Mouse (Mus musculus) retina, postnatal 7 days (tissue): ENCODE measurements at regions not wholly inside any gene's neighbourhood (a gene's known extent, or its start where the extent isn't known, plus 50 kb on each side); places are given as distances from the start of the nearest gene placed in this dataset.
"Not testable (repeated sequence)": the region's sequence is repeated elsewhere in the genome, so short reads cannot be mapped to it uniquely, and the experiment has no call there.

Source experiments
- DNase-seq: peaks from one replicate; pipeline ENCODE4 v3.0.0-alpha.2; 2012; ENCODE audit warnings: low read depth, low spot score

DNA sequence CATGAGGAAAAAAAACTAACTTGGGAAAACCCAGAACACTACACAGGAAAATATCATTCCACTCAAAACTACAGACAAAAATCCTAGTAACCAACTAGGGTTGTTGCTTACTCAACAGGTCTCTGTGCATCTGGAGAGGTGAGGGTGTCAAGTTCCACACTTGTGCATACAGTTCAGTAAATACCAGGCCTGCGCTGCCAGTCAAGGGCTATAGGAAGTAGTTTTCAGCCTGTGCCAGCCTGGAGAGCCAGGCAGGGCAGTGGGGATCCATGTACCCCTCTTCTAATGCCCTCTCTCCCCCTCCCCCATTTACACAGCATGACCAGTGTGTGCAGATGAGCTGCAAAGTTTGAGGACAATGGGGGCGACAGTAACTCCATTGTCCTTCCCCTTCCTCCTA is 302.8 kb upstream of the Cdh5 start:
- not testable (repeated sequence) for DNase-seq

- no peak for DNase-seq
Observed at GRCm38 (mm10) chr8:103808171-103808570, 293.3 kb upstream of the Cdh5 start.

GRCm38 (mm10) chr8:103808580-103808979 is 292.8 kb upstream of the Cdh5 start:
- no peak for DNase-seq

DNA sequence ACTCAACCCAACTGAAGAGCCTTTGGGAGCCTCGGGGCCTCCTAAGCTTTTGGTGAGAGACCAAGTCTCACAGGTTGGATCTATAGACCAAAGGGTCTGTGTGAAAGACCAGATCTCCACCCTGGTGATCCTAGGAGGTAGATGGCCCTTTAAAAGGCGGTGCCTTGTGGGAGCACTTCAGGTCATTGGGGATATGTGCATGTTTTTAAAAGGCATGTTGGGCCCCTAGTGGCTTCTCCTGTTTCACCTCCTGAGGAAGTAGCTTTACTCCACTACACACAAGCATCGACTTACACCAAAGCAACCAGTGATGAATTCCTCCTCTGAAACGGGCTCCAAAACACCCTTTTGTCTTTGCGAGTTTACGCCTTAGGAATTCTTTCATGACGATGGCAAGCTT is 292.3 kb upstream of the Cdh5 start:
- DNase-seq, result no peak

DNA sequence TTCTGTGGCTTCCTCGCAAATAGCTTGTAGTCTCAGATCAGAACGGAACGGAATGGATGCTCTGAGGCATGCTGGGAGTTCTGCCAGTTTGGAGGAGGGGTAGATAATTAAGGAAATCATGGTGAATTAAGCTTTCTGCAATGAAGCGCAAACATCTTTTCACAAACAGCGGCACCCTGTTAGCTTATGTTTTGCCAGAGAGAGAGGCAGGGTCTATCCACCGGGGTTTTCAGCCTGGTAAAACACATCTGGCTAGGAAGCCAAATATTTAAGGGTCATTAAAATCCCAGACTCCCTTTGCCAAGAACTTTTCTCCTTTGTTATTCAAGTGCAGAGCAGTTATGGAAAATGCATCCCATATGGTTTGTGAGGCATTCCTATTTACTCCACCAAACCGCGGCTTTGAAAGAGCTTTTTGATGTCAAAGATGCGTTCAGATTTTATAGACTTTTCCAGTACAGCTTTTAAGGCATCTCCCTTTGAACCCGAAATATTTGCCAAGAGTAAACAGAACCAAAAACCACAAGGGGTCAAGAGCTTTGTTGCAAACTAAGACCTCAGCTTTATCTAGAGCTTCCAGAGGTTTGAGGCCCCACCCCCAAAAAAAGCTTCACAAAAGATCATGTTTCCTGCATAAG is 287.4 kb upstream of the Cdh5 start:
- no peak for DNase-seq

DNA sequence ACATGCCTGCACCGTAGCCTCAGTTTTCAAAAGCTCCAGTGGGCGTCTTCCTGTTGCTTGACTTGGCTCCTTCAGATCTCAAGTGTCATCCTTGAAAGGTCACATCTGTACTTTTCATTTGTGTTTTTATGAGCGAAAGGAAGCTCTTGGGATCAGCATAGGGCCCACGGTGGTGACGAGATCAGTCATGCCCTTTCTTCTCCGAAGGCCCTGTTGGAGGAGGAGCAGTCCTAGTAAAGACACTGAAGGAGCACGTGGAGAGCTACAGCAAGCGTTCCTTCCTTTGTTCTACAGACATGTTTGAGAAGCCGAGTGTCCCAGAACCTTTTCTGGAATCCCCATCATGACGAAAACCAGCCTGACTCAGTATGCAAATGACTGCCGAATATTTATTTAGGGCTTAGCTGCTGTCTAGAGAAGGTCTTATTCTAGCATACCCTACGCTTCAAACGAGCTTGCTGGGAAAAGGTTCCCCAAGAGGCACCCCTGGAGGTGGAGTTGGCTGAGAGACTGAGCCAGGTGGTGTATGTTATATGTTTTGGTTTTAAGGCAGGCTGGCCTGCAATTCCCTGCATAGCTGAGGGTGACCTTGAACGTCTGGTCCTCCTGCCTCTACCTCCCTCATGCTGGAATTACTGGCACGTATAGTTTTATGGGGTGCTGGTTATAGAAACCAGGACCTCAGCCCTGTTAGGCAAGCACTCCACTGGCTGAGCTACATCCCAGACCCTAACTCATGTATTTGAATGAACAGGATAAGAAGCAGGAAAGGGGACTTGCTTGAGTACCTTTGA is 285.1 kb upstream of the Cdh5 start:
- DNase-seq, result no peak

DNA sequence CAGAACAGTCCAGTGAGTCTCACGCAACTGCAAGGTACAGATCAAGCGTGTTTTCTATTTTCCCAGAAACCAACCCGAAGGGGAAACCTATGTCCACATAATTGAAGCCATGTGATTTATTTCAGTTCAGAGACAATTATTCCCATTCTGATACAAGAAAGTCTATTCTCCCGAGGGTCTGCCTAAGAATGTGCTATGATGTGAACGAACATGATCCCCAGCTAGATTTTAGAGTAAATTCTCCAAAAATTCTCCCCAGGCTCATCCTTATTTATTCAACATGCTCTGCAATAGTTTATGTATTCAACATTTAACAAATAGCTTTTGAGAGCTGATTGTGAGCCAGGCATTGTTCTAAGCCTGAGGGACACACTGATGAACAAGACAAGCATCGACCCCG is 277.9 kb upstream of the Cdh5 start:
- DNase-seq, result no peak

DNA sequence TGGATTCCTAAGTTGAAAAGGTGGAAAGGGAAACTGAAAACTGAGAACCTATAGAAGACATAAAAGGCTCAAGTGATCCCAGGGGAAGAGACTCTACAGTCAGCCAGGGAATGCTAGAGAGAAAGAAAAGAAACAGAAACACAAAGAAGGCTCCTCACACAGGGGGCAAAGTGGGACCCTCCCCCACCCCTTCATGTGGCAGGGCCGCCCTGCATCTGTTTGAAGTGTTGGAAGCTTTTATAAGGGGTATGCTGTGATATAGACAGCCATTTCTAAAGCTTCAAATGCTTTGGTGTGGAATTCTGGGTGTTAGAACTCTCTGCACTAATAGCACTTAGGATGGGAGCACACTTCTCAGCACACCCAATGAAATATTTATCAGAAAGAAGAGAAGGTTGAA is 276.7 kb upstream of the Cdh5 start:
- DNase-seq, result no peak

DNA sequence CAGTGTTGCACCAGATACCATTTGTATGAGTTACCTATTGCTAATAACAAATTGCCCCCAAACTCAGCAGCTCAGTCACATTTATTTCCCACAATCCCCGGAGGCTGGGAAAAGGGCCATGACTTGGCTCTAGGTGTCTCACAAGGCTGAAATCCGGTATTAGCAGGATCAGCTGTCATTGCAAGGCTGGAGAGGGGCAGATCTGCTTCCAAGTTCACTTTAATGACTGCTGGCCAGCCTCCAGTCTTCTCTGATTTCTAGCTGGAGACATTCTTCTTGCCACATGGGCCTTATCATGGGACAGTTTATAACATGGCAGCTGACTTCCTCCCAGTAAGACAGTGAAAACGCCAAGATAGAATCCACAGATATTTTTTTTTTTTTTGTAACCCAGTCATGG is 276.1 kb upstream of the Cdh5 start:
- DNase-seq, result peak; percentile 16

DNA sequence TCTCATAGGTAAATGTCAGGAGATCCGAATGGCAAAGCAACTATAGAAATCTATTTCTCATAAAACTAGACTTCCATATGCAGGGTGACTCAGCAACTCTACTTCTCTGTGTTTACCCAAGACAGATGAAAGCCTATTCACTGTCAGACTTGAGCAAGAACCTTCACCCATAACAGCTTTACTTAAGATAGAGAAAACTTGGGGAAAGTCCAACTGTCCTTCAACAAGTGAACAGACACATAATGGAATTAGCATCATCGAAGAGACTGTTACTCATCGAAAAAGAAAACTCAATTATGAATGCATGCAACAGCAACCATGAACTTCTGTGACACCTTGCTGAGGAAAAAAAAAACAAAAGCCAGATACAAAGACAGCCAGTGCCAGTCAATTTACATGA is 271.0 kb upstream of the Cdh5 start:
- DNase-seq, result no peak

- no peak for DNase-seq
Observed at GRCm38 (mm10) chr8:103839990-103840389, 261.4 kb upstream of the Cdh5 start.

- DNase-seq, result no peak
Observed at GRCm38 (mm10) chr8:103845964-103846363, 255.5 kb upstream of the Cdh5 start.

GRCm38 (mm10) chr8:103846382-103846976 is 254.9 kb upstream of the Cdh5 start:
- DNase-seq, result no peak

DNA sequence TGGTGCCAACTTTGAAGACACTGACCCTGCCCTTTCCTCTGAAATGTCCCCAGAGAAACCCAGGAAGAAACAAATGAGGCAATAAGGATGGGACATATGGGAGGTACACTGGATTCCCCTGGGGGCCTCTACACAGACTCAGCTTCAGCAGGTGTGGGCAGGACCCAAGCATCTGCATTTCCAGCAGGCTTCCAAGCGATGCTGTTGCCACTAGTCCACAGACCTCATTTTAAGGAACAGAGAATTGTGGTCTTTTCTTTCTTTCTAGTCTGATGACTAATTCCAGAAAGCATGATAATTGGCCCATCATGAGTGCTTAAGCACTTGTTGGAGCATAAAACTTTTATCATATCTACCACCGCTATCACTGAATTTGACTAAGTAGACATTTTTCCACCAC is 251.6 kb upstream of the Cdh5 start:
- no peak for DNase-seq

DNA sequence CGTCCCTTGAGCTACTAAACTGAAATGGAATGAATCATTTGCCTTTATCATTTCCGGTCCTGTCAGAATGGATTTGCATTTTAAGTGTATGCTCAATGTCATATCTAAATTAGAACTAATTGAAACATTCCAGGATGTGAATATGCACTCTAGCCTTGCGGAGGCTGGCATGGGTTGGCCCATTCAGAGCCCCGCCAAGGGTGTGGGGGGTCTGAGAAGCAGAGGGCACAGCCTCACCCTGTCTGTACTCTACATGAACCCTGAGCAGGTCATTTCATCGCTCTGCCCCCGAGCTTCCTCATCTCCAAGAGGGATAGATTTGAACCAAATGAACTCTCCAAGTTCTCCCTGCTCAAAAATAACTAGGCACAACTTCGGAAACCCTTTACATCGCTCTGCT is 250.1 kb upstream of the Cdh5 start:
- no peak for DNase-seq

GRCm38 (mm10) chr8:103853048-103853447 is 248.4 kb upstream of the Cdh5 start:
- no peak for DNase-seq

GRCm38 (mm10) chr8:103855291-103855690 is 246.1 kb upstream of the Cdh5 start:
- DNase-seq, result no peak

GRCm38 (mm10) chr8:103859130-103859529 is 242.3 kb upstream of the Cdh5 start:
- DNase-seq, result no peak

DNA sequence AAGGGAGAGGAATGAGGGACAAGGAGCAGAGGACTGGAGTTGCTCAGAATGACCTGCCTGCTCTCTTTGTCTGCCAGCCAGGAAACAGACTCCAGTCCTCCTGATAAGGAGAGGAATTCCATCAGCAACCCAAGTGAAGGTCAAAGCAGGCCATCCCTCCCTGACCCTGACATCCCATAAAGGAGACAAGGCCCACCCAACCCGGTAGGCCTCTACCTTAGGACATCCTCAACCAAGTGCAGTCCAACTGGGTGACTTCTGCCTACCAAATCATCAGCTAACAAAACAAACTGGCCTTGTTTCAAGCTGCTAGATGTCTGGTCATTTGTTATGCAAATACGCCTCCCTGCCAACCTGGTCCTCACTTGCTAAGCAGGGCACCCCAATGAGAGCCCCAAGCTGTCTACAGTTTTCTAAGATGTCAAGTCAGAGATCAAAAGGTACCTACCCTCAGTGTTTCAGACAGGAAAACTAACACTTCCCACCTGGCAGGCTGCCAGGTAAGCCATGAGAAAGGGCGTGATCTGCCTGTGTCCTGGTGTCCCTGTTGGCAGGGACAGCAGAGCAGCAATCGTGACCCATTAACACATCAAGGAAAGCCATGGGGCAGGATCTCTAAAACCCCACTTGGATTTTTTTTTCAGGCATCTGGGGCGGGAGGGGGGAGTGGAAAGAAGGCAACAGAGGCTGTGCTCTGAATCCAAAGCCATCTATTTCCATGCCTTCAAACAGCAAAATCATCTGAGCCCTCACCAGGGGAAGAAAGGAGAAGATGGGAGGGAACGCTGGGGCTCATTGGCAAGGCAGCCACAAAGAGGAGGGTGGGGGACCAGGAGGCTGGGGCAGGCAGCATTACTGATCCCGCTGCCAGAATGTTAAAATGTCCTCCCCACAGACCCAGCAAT is 227.6 kb upstream of the Cdh5 start:
- DNase-seq, result peak; percentile 11

- DNase-seq, result no peak
Observed at GRCm38 (mm10) chr8:103874506-103874905, 226.9 kb upstream of the Cdh5 start.

- DNase-seq, result no peak
Observed at GRCm38 (mm10) chr8:103879505-103879904, 221.9 kb upstream of the Cdh5 start.
